8 mouse cellular contexts compared by ENCODE assay signal in the genomic region with DNA sequence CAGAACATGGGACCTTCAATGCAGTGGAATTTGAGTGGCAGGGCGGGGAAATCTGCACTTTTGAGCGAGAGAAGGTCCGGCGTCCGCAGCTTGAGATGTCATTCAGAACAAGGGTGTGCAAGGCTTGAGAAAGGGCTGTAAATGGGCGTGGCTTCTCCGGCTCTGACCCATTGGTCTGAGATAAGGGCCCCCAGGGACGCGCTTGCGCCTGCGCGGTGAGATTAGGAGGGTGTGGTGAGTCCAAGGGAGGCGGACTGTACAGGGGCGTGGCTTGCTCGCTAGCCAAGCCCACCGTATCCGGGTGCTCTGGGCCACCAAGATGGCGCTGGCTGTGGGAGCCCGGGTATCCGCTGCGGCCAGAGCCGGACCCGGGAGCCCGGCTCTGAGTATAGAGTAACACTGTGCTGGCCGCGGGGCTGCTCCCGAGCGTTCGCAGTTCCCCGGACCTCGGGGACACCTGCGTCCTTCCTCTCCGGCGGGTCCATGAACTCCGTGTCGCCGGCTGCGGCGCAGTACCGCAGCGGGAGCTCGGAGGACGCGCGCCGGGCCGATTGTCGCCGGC. TPM values are rescaled to one million over a fixed set of nuclear protein-coding genes. Genes with fewer than 3 reads are reported as not detected.
DNase-seq lines count a peak whose midpoint lies in the region; ATAC-seq and TF ChIP-seq lines count a peak whose summit lies in the region.

A gene (plus strand): TSS at position 294 of the 562 bp plus-strand sequence.

- no peaks in the 10 kb centered on the region for H3K79me2 ChIP-seq in heart, adult 2 months (replicated peaks; ENCODE audit: control insufficient read depth, insufficient read depth, low read length)

- WGBS in embryonic facial prominence, embryonic 14.5 days, result 1% methylated on average over 38 of the region's 49 CpGs
- under 1% methylated on average over 49 of the region's 49 CpGs for WGBS in heart, adult 2 months
- under 1% methylated on average over 49 of the region's 49 CpGs for WGBS in limb, embryonic 13.5 days
- WGBS in midbrain, embryonic 16.5 days, result under 1% methylated on average over 49 of the region's 49 CpGs

- TF ChIP-seq POLR2A in heart, adult 2 months (IDR thresholded peaks at IDR 0.05; ENCODE audit: insufficient read depth, low read depth, low read length), result peak; percentile 94

- no peaks in the 10 kb centered on the region for H3K27me3 ChIP-seq in embryonic facial prominence, embryonic 14.5 days (replicated peaks; ENCODE audit: control insufficient read depth, insufficient read depth, low read length)
- no peaks in the 10 kb centered on the region for H3K27me3 ChIP-seq in heart, adult 2 months (ENCODE audit: control insufficient read depth, insufficient read depth, low read length)
- H3K27me3 ChIP-seq in limb, embryonic 13.5 days, result no peaks in the 10 kb centered on the region
- H3K27me3 ChIP-seq in midbrain, embryonic 16.5 days (ENCODE audit: control insufficient read depth, insufficient read depth, low read depth, low read length), result no peaks in the 10 kb centered on the region

- peak; percentile 66; the same call in 1 of the 2 replicates for TF ChIP-seq EP300 in heart, adult 2 months (IDR thresholded peaks at IDR 0.05; ENCODE audit: insufficient read depth, low read depth, low read length)

- H3K4me2 ChIP-seq in embryonic facial prominence, embryonic 14.5 days (ENCODE audit: low read depth, low read length), result peak within 1 kb of the TSS; percentile 86
- H3K4me2 ChIP-seq in limb, embryonic 13.5 days (replicated peaks), result peak within 1 kb of the TSS; percentile 89
- peak within 1 kb of the TSS; percentile 92 for H3K4me2 ChIP-seq in midbrain, embryonic 16.5 days (ENCODE audit: low read length)

- H3K36me3 ChIP-seq in embryonic facial prominence, embryonic 14.5 days (ENCODE audit: control insufficient read depth, insufficient read depth, low read length), result peaks cover 30% of the 10 kb centered on the region
- no peaks in the 10 kb centered on the region; the same call in 1 of the 2 replicates for H3K36me3 ChIP-seq in heart, adult 2 months (ENCODE audit: control insufficient read depth, insufficient read depth, low read length)
- peaks cover 29% of the 10 kb centered on the region for H3K36me3 ChIP-seq in limb, embryonic 13.5 days
- peaks cover 6% of the 10 kb centered on the region; the same call in 1 of the 2 replicates for H3K36me3 ChIP-seq in midbrain, embryonic 16.5 days (ENCODE audit: control insufficient read depth, insufficient read depth, low read length)

- peaks cover 14% of the 10 kb centered on the region for H3K4me1 ChIP-seq in embryonic facial prominence, embryonic 14.5 days (ENCODE audit: control insufficient read depth, insufficient read depth, low read length)
- peaks cover 4% of the 10 kb centered on the region; the same call in 1 of the 2 replicates for H3K4me1 ChIP-seq in heart, adult 2 months (ENCODE audit: control insufficient read depth, insufficient read depth, low read length)
- peaks cover 23% of the 10 kb centered on the region for H3K4me1 ChIP-seq in limb, embryonic 13.5 days
- peaks cover 18% of the 10 kb centered on the region for H3K4me1 ChIP-seq in midbrain, embryonic 16.5 days (ENCODE audit: control insufficient read depth, insufficient read depth, low read length)

- peak within 1 kb of the TSS; percentile 89 for H3K9ac ChIP-seq in embryonic facial prominence, embryonic 14.5 days (ENCODE audit: low read depth, low read length)
- peak within 1 kb of the TSS; percentile 82 for H3K9ac ChIP-seq in heart, adult 2 months (ENCODE audit: low read depth, low read length)
- peak within 1 kb of the TSS; percentile 87 for H3K9ac ChIP-seq in limb, embryonic 13.5 days
- H3K9ac ChIP-seq in midbrain, embryonic 16.5 days (ENCODE audit: low read depth, low read length), result peak within 1 kb of the TSS; percentile 93

- peak within 1 kb of the TSS; percentile 76 for H3K27ac ChIP-seq in embryonic facial prominence, embryonic 14.5 days (replicated peaks; ENCODE audit: low read depth, low read length)
- H3K27ac ChIP-seq in heart, adult 2 months, result peak within 1 kb of the TSS; percentile 82
- H3K27ac ChIP-seq in limb, embryonic 13.5 days, result peak within 1 kb of the TSS; percentile 81
- peak within 1 kb of the TSS; percentile 78 for H3K27ac ChIP-seq in midbrain, embryonic 16.5 days (ENCODE audit: low read length)

- peak; percentile 99 for DNase-seq in 3T3-L1 (ENCODE audit: low read depth, low spot score)
- DNase-seq in adrenal gland, postnatal 4 days (ENCODE audit: low spot score in 2 of 2), result peak; percentile 94 to 98
- DNase-seq in embryonic facial prominence, embryonic 14.5 days (ENCODE audit: low spot score), result peak; percentile 99
- DNase-seq in heart, adult 2 months, result peak; percentile 98 to 100
- DNase-seq in kidney, adult 8-10 months, result peak; percentile 98 to 99
- DNase-seq in spleen, postnatal 10 days (ENCODE audit: low spot score in 2 of 2), result peak; percentile 95 to 100

- no peaks in the 10 kb centered on the region for H3K9me3 ChIP-seq in embryonic facial prominence, embryonic 14.5 days (ENCODE audit: control insufficient read depth, low read length)
- no peaks in the 10 kb centered on the region for H3K9me3 ChIP-seq in limb, embryonic 13.5 days
- no peaks in the 10 kb centered on the region for H3K9me3 ChIP-seq in midbrain, embryonic 16.5 days (replicated peaks; ENCODE audit: control insufficient read depth, low read length, poor library complexity, severe bottlenecking)

- TF ChIP-seq CTCF in heart, adult 2 months (IDR thresholded peaks at IDR 0.05), result no peak

- peak within 1 kb of the TSS; percentile 90 for H3K4me3 ChIP-seq in embryonic facial prominence, embryonic 14.5 days (ENCODE audit: low read depth, low read length)
- peak within 1 kb of the TSS; percentile 62 for H3K4me3 ChIP-seq in heart, adult 2 months
- H3K4me3 ChIP-seq in limb, embryonic 13.5 days, result peak within 1 kb of the TSS; percentile 87
- H3K4me3 ChIP-seq in midbrain, embryonic 16.5 days (ENCODE audit: low read depth, low read length), result peak within 1 kb of the TSS; percentile 93

- intact Hi-C loops in heart, adult 2 months (cut with DNase I), result loop anchor here (1.0 to 2.0 kb wide), 2 partner anchors 22 to 26 kb away; a partner anchor contains a TSS

- ATAC-seq in embryonic facial prominence, embryonic 14.5 days (ENCODE audit: low read depth), result peak; percentile 97
- peak; percentile 96 for ATAC-seq in limb, embryonic 13.5 days (ENCODE audit: low FRiP score, low read depth)
- peak; percentile 96 for ATAC-seq in midbrain, embryonic 16.5 days

RNA-seq across cellular contexts. Expression of the gene that starts here (rescaled TPM):
- 10 to 100 TPM; 33.4 to 38.7 TPM for total RNA-seq in adrenal gland, postnatal 4 days (2021)
- polyA plus RNA-seq in embryonic facial prominence, embryonic 14.5 days (2014; fragmentation: Nextera tagmentation; extraction: Ambion mirVana), result 26.3 and 35.5 TPM in 2 replicates
- 100 to 1,000 TPM in 1 of 2 experiments, 10 to 100 TPM in 1; 88.7 to 100 TPM for total RNA-seq in heart, adult 2 months (2021)
- polyA plus RNA-seq in heart, adult 2 months (2012; rRNA removed), result 60.8 and 72.6 TPM in 2 replicates
- polyA plus RNA-seq in limb, embryonic 13.5 days (2015; fragmentation: Nextera tagmentation; extraction: Ambion mirVana), result 31.4 and 32.8 TPM in 2 replicates
- polyA plus RNA-seq in midbrain, embryonic 16.5 days (2015; fragmentation: Nextera tagmentation; extraction: Ambion mirVana), result 43.0 and 47.9 TPM in 2 replicates

Comparison
In these comparisons a context has a peak if more than half of its experiments do, and no peak if none do; other contexts are left out.
1. Peak in every context shown above with its lines: DNase-seq, ATAC-seq, H3K4me3 ChIP-seq and H3K27ac ChIP-seq.